Mouse (Mus musculus): ENCODE data around the gene Phf24.

Gene Phf24

GRCm38 (mm10) chr4:42915311-42915710 lies 1.1 kb upstream of the Phf24 start:
- no peak for DNase-seq

- no peak for DNase-seq
Observed at GRCm38 (mm10) chr4:42915966-42916365, 494 bp upstream of the Phf24 start.

GRCm38 (mm10) chr4:42917402-42917774 lies 928 bp downstream of the Phf24 start:
- peak; percentile 30 for DNase-seq

- DNase-seq: no peak
Observed at GRCm38 (mm10) chr4:42920726-42921125, 4.3 kb downstream of the Phf24 start.

- DNase-seq: no peak
Observed at GRCm38 (mm10) chr4:42921536-42921935, 5.1 kb downstream of the Phf24 start.

- DNase-seq: no peak
Observed at GRCm38 (mm10) chr4:42922056-42922455, 5.6 kb downstream of the Phf24 start.

- no peak for DNase-seq
Observed at GRCm38 (mm10) chr4:42922461-42922860, 6.0 kb downstream of the Phf24 start.

GRCm38 (mm10) chr4:42924095-42924710 lies 7.7 kb downstream of the Phf24 start:
- peak; percentile 1 for DNase-seq

- peak; percentile 6 for DNase-seq
Observed at GRCm38 (mm10) chr4:42928209-42928608, 11.7 kb downstream of the Phf24 start.

- peak; percentile 1 for DNase-seq
Observed at GRCm38 (mm10) chr4:42928952-42929351, 12.5 kb downstream of the Phf24 start.

GRCm38 (mm10) chr4:42932229-42932969 lies 15.9 kb downstream of the Phf24 start:
- no peak for DNase-seq

- peak; percentile 81 for DNase-seq
Observed at GRCm38 (mm10) chr4:42933630-42934029, 17.2 kb downstream of the Phf24 start.

GRCm38 (mm10) chr4:42941396-42941795 lies 24.9 kb downstream of the Phf24 start:
- DNase-seq: no peak

- no peak for DNase-seq
Observed at GRCm38 (mm10) chr4:42943341-42943740, 26.9 kb downstream of the Phf24 start.

GRCm38 (mm10) chr4:42944185-42944584 lies 27.7 kb downstream of the Phf24 start:
- no peak for DNase-seq

- peak; percentile 78 for DNase-seq
Observed at GRCm38 (mm10) chr4:42945043-42945442, 28.6 kb downstream of the Phf24 start.

GRCm38 (mm10) chr4:42945445-42945844 lies 29.0 kb downstream of the Phf24 start:
- DNase-seq: no peak

- peak; percentile 78 for DNase-seq
Observed at GRCm38 (mm10) chr4:42945952-42946351, 29.5 kb downstream of the Phf24 start.

- DNase-seq: no peak
Observed at GRCm38 (mm10) chr4:42946733-42947290, 30.4 kb downstream of the Phf24 start.

- DNase-seq: no peak
Observed at GRCm38 (mm10) chr4:42948527-42948926, 32.1 kb downstream of the Phf24 start.

GRCm38 (mm10) chr4:42949051-42949675 lies 32.7 kb downstream of the Phf24 start:
- no peak for DNase-seq

GRCm38 (mm10) chr4:42949676-42950051 lies 33.2 kb downstream of the Phf24 start, which contains the start of gene Dnajb5:
Gene Dnajb5 (plus strand): TSS chr4:42949814.
- DNase-seq: peak; percentile 96

GRCm38 (mm10) chr4:42950065-42950558 lies 33.7 kb downstream of the Phf24 start:
- DNase-seq: peak; percentile 94
